Mouse (Mus musculus) limb, embryonic 15.5 days (tissue): ENCODE results near the gene Lpin2. TPM values are rescaled to one million over a fixed set of nuclear protein-coding genes. Genes with fewer than 3 reads are reported as not detected.

Experiments used
- ATAC-seq: fragments of 200-750 bp; cut with Nextera tagmentation; 2 replicates; pipeline ENCODE4 v1.8.0; 2017; ENCODE audit warnings: low read depth, moderate TSS enrichment; ENCODE audit not compliant: insufficient number of reproducible peaks, low FRiP score, low TSS enrichment
- H3K27ac ChIP-seq: fragments of 300-500 bp; sonication (generic); 2 replicates; pipeline ENCODE4 v1.5.1; 2015; ENCODE audit warnings: moderate library complexity, mild to moderate bottlenecking, inconsistent platforms
- H3K27me3 ChIP-seq: fragments of 300-500 bp; sonication (generic); 2 replicates; pipeline ENCODE4 v1.6.1; 2015; ENCODE audit warnings: inconsistent platforms
- H3K36me3 ChIP-seq: fragments of 300-500 bp; sonication (generic); 2 replicates; pipeline ENCODE4 v1.6.1; 2015; ENCODE audit warnings: inconsistent platforms
- H3K4me1 ChIP-seq: fragments of 300-500 bp; sonication (generic); 2 replicates; pipeline ENCODE4 v1.6.1; 2015; ENCODE audit warnings: inconsistent platforms
- H3K4me2 ChIP-seq: fragments of 300-500 bp; sonication (generic); 2 replicates; pipeline ENCODE4 v1.6.1; 2015; ENCODE audit warnings: mild to moderate bottlenecking, inconsistent platforms
- H3K4me3 ChIP-seq: fragments of 300-500 bp; sonication (generic); 2 replicates; pipeline ENCODE4 v1.5.1; 2015; ENCODE audit warnings: mild to moderate bottlenecking, inconsistent platforms
- H3K9ac ChIP-seq: fragments of 300-500 bp; sonication (generic); 2 replicates; pipeline ENCODE4 v1.6.1; 2015; ENCODE audit warnings: inconsistent platforms
- H3K9me3 ChIP-seq: fragments of 300-500 bp; sonication (generic); 2 replicates; pipeline ENCODE4 v1.6.1; 2016; ENCODE audit warnings: inconsistent platforms
- WGBS: fragments of 180-500 bp; shearing (Covaris S2); methylation state at CpG from one replicate; pipeline ENCODE4 v1.1.7; 2015; 5-methylcytosine and 5-hydroxymethylcytosine counted together
- polyA plus RNA-seq: library from polyadenylated mRNA; unstranded; fragments of >200 nt; fragmentation: Nextera tagmentation; extraction: Ambion mirVana; gene quantifications from 2 replicates; pipeline ENCODE4 v1.2.1, GENCODE M21; 2015

Lpin2 gene
- polyA plus RNA-seq, 1 experiment from 2014 or later, result 32.6 TPM

- no peaks in the 10 kb centered on the region for H3K27me3 ChIP-seq
- no peak overlapping the region for H3K4me2 ChIP-seq
- WGBS, result 37% methylated on average over 6 of the region's 6 CpGs
- no peaks in the 10 kb centered on the region for H3K36me3 ChIP-seq
- no peak overlapping the region for H3K9ac ChIP-seq
- H3K9me3 ChIP-seq, result no peaks in the 10 kb centered on the region
- peaks cover 29% of the 10 kb centered on the region for H3K4me1 ChIP-seq
- no peak overlapping the region for H3K4me3 ChIP-seq
- peak overlapping the region; percentile 7; the same call in 1 of the 2 replicates for H3K27ac ChIP-seq
- ATAC-seq, result no peak
Measured at GRCm38 (mm10) chr17:71284890-71285289, 102.5 kb downstream of the Lpin2 start.

- H3K4me3 ChIP-seq, result no peak overlapping the region
- H3K27ac ChIP-seq, result no peak overlapping the region; the same call in 1 of the 2 replicates
- H3K36me3 ChIP-seq, result no peaks in the 10 kb centered on the region
- no peaks in the 10 kb centered on the region for H3K27me3 ChIP-seq
- peaks cover 36% of the 10 kb centered on the region for H3K4me1 ChIP-seq
- H3K4me2 ChIP-seq, result no peak overlapping the region
- no peaks in the 10 kb centered on the region for H3K9me3 ChIP-seq
- no peak overlapping the region for H3K9ac ChIP-seq
- WGBS, result 59% methylated on average over 6 of the region's 6 CpGs
- no peak for ATAC-seq
Measured at GRCm38 (mm10) chr17:71285929-71286328, 103.6 kb downstream of the Lpin2 start.

GRCm38 (mm10) chr17:71287586-71287985, 105.2 kb downstream of the Lpin2 start:
- Histone ChIP-seq H3K9me3 (no peaks in the 10 kb centered on the region), H3K4me1 (peaks cover 39% of the 10 kb centered on the region), H3K9ac (no peak overlapping the region), H3K36me3 (no peaks in the 10 kb centered on the region), H3K27me3 (no peaks in the 10 kb centered on the region), H3K27ac (no peak overlapping the region), H3K4me3 (no peak overlapping the region), H3K4me2 (no peak overlapping the region)
- WGBS, result 90% methylated on average over 7 of the region's 7 CpGs
- no peak for ATAC-seq

GRCm38 (mm10) chr17:71288145-71288758, 105.9 kb downstream of the Lpin2 start:
- Histone ChIP-seq H3K9ac (no peak overlapping the region), H3K9me3 (no peaks in the 10 kb centered on the region), H3K36me3 (no peaks in the 10 kb centered on the region), H3K4me3 (no peak overlapping the region), H3K4me1 (peaks cover 38% of the 10 kb centered on the region), H3K27ac (no peak overlapping the region), H3K4me2 (no peak overlapping the region), H3K27me3 (no peaks in the 10 kb centered on the region)
- 74% methylated on average over 11 of the region's 11 CpGs for WGBS
- ATAC-seq, result no peak

- Histone ChIP-seq H3K9ac (no peak overlapping the region), H3K36me3 (no peaks in the 10 kb centered on the region), H3K9me3 (no peaks in the 10 kb centered on the region), H3K4me1 (peaks cover 31% of the 10 kb centered on the region), H3K27me3 (no peaks in the 10 kb centered on the region), H3K27ac (peak overlapping the region; percentile 55; the same call in 1 of the 2 replicates), H3K4me2 (no peak overlapping the region), H3K4me3 (no peak overlapping the region)
- no peak for ATAC-seq
- 77% methylated on average over 10 of the region's 10 CpGs for WGBS
Measured at GRCm38 (mm10) chr17:71288808-71289548, 106.6 kb downstream of the Lpin2 start.

- no peaks in the 10 kb centered on the region for H3K27me3 ChIP-seq
- no peak overlapping the region for H3K4me2 ChIP-seq
- H3K36me3 ChIP-seq, result no peaks in the 10 kb centered on the region
- H3K9ac ChIP-seq, result no peak overlapping the region
- no peaks in the 10 kb centered on the region for H3K9me3 ChIP-seq
- peaks cover 30% of the 10 kb centered on the region for H3K4me1 ChIP-seq
- 52% methylated on average over 6 of the region's 6 CpGs for WGBS
- H3K27ac ChIP-seq, result peak overlapping the region; percentile 55
- H3K4me3 ChIP-seq, result no peak overlapping the region
- peak; percentile 41; the same call in 1 of the 2 replicates for ATAC-seq
Measured at GRCm38 (mm10) chr17:71289572-71290176, 107.3 kb downstream of the Lpin2 start.

GRCm38 (mm10) chr17:71290486-71291410, 108.4 kb downstream of the Lpin2 start:
- no peak overlapping the region for H3K9ac ChIP-seq
- ATAC-seq, result no peak

GRCm38 (mm10) chr17:71291897-71292420, 109.6 kb downstream of the Lpin2 start:
- no peaks in the 10 kb centered on the region for H3K27me3 ChIP-seq
- 89% methylated on average over 6 of the region's 6 CpGs for WGBS

More at GRCm38 (mm10) chr17:71290486-71291410, 108.4 kb downstream of the Lpin2 start:
- no peak overlapping the region for H3K4me2 ChIP-seq
- no peaks in the 10 kb centered on the region for H3K27me3 ChIP-seq
- no peaks in the 10 kb centered on the region for H3K9me3 ChIP-seq
- H3K4me1 ChIP-seq, result peaks cover 19% of the 10 kb centered on the region
- no peaks in the 10 kb centered on the region for H3K36me3 ChIP-seq
- WGBS, result 64% methylated on average over 7 of the region's 7 CpGs
- no peak overlapping the region for H3K4me3 ChIP-seq
- H3K27ac ChIP-seq, result peak overlapping the region; percentile 55

GRCm38 (mm10) chr17:71292897-71293296, 110.5 kb downstream of the Lpin2 start:
- Histone ChIP-seq H3K36me3 (no peaks in the 10 kb centered on the region), H3K4me1 (peaks cover 15% of the 10 kb centered on the region), H3K27me3 (no peaks in the 10 kb centered on the region), H3K4me2 (no peak overlapping the region), H3K9ac (no peak overlapping the region), H3K4me3 (no peak overlapping the region), H3K27ac (no peak overlapping the region), H3K9me3 (no peaks in the 10 kb centered on the region)
- ATAC-seq, result no peak
- 73% methylated on average over 4 of the region's 4 CpGs for WGBS

More at GRCm38 (mm10) chr17:71291897-71292420, 109.6 kb downstream of the Lpin2 start:
- H3K36me3 ChIP-seq, result no peaks in the 10 kb centered on the region
- H3K9me3 ChIP-seq, result no peaks in the 10 kb centered on the region
- H3K4me2 ChIP-seq, result no peak overlapping the region
- H3K4me1 ChIP-seq, result peaks cover 15% of the 10 kb centered on the region
- no peak overlapping the region for H3K27ac ChIP-seq
- no peak overlapping the region for H3K4me3 ChIP-seq
- no peak overlapping the region for H3K9ac ChIP-seq
- ATAC-seq, result no peak

GRCm38 (mm10) chr17:71294570-71294969, 112.2 kb downstream of the Lpin2 start:
- no peaks in the 10 kb centered on the region for H3K27me3 ChIP-seq
- H3K4me1 ChIP-seq, result peaks cover 13% of the 10 kb centered on the region
- WGBS, result 81% methylated on average over 3 of the region's 3 CpGs
- H3K36me3 ChIP-seq, result no peaks in the 10 kb centered on the region
- no peaks in the 10 kb centered on the region for H3K9me3 ChIP-seq
- no peak overlapping the region for H3K4me2 ChIP-seq
- ATAC-seq, result no peak
- no peak overlapping the region for H3K9ac ChIP-seq
- no peak overlapping the region for H3K4me3 ChIP-seq
- no peak overlapping the region for H3K27ac ChIP-seq
